Mouse (Mus musculus): ENCODE measurements at regions not wholly inside any gene's neighbourhood (a gene's known extent, or its start where the extent isn't known, plus 50 kb on each side); places are given as distances from the start of the nearest gene placed in this dataset.

DNA sequence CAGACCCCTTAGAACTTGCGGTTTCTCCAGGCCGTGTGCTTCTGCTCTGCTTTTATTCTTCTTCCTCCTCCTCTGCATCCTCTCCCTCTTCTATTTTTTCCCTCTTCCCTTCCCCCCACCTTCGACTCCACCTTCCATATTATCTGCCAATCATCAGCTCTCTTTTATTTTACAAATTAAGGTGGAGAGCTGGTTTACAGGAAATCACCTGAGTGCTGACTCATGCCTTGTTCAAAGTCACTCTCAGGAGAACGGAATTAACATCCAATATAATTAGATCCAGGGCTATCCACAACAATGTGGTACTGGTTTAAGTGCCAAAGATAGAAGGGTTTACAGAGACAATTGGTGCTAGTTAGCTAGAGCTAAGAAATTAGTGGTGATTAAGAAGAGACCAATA, 523.1 kb upstream of the Dmac1 start:
- 86% methylated on average over 4 of the region's 4 CpGs for WGBS
- DNase-seq (ENCODE audit: low spot score) (no peak), ATAC-seq (no peak)
- TF ChIP-seq CTCF (IDR thresholded peaks at IDR 0.05; ENCODE audit: low read depth), result no peak
- Histone ChIP-seq H3K9me3 (ENCODE audit: low read length) (no peaks in the 10 kb centered on the region), H3K4me1 (ENCODE audit: insufficient read depth, low read length) (no peaks in the 10 kb centered on the region), H3K4me3 (ENCODE audit: low read length) (no peak overlapping the region), H3K9ac (replicated peaks; ENCODE audit: low read length) (no peak overlapping the region), H3K27ac (no peak overlapping the region), H3K4me2 (ENCODE audit: low read depth, low read length) (no peak overlapping the region), H3K27me3 (ENCODE audit: insufficient read depth, low read length) (no peaks in the 10 kb centered on the region), H3K36me3 (ENCODE audit: insufficient read depth, low read length) (no peaks in the 10 kb centered on the region)

DNA sequence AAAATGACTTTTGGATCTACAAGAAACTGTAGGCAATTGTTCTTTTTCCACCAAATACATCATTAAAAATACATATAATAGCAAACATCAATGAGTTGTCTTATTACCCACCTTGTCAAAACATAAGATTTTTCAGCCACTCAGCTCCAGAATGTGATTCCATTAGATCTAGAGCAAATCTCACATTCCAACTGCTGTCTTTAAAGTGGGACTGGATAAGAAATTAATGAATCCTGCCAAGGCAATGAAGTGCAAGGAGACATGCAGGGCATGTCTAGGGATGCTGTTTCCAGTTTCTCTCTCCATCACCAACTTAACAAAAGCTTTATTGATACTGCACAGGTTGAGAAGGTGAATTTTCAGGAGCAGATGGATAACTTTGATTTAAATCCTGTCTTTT, 513.7 kb upstream of the Dmac1 start:
- Histone ChIP-seq H3K4me3 (ENCODE audit: low read length) (no peak overlapping the region), H3K9me3 (ENCODE audit: low read length) (no peaks in the 10 kb centered on the region), H3K9ac (replicated peaks; ENCODE audit: low read length) (no peak overlapping the region), H3K27me3 (ENCODE audit: insufficient read depth, low read length) (no peaks in the 10 kb centered on the region), H3K36me3 (ENCODE audit: insufficient read depth, low read length) (no peaks in the 10 kb centered on the region), H3K4me2 (ENCODE audit: low read depth, low read length) (no peak overlapping the region), H3K4me1 (ENCODE audit: insufficient read depth, low read length) (no peaks in the 10 kb centered on the region), H3K27ac (no peak overlapping the region)
- DNase-seq (ENCODE audit: low spot score) (no peak), ATAC-seq (no peak)
- no peak for TF ChIP-seq CTCF (IDR thresholded peaks at IDR 0.05; ENCODE audit: low read depth)

DNA sequence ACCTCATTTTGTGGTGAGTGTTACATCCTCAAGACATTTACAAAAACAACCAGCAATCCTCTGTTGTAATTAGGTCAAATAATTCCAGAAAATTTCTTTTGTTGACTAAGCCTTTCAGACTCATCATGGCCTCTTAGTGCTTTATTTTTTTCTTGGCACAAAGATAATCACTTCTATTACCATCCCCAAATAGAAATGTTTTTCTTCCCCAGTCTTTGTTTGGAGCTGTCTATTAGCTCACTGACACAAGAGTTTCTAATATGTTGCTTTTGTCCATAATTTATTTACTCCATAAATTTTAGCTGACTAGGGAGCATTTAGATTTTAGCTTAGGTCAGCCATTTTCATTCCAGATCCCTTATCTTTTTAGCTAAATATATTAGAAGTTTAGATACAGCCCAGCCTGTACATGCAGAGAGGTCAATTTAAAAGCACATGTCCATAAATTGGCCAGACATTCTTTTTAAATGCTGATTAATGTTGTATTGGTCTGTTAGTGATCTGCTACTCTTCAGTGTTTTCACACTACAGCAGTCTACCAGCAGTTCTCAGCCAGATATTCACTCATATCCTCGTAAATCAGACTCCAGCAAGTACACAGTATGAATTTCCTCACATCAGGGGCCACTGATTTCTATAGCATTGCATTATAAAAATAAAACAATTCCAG, 513.0 kb upstream of the Dmac1 start:
- no peaks in the 10 kb centered on the region for H3K27me3 ChIP-seq (ENCODE audit: insufficient read depth, low read length)
- H3K9me3 ChIP-seq (ENCODE audit: low read length), result no peaks in the 10 kb centered on the region
- no peak overlapping the region for H3K27ac ChIP-seq
- no peaks in the 10 kb centered on the region for H3K36me3 ChIP-seq (ENCODE audit: insufficient read depth, low read length)
- WGBS, result 78% methylated on average over 1 of the region's 1 CpGs
- H3K4me2 ChIP-seq (ENCODE audit: low read depth, low read length), result no peak overlapping the region
- H3K4me3 ChIP-seq (ENCODE audit: low read length), result no peak overlapping the region
- H3K4me1 ChIP-seq (ENCODE audit: insufficient read depth, low read length), result no peaks in the 10 kb centered on the region
- no peak overlapping the region for H3K9ac ChIP-seq (replicated peaks; ENCODE audit: low read length)
- TF ChIP-seq CTCF (IDR thresholded peaks at IDR 0.05; ENCODE audit: low read depth), result no peak
- DNase-seq (ENCODE audit: low spot score) (no peak), ATAC-seq (no peak)

DNA sequence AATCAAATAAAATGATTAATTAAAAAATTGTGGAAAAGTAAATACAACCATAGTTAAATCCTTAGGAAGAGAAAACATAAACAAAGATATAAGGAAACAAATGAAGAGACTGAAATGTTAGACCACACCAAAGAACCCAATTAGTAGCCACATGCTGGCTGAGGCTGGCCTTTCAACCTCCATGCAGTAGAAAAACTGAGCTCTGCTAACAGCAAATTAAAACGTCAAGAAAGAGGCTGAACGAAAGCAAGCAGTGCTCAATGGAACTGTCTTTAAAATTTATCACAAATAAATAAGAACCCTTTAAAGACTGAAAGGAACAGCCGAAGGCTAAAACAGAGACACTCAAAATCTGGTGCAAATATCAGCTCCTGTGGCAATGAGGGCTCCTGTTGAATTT, 509.3 kb upstream of the Dmac1 start:
- TF ChIP-seq CTCF (IDR thresholded peaks at IDR 0.05; ENCODE audit: low read depth), result no peak
- no peak overlapping the region for H3K4me3 ChIP-seq (ENCODE audit: low read length)
- 59% methylated on average over 3 of the region's 3 CpGs for WGBS
- no peaks in the 10 kb centered on the region for H3K9me3 ChIP-seq (ENCODE audit: low read length)
- H3K27me3 ChIP-seq (ENCODE audit: insufficient read depth, low read length), result no peaks in the 10 kb centered on the region
- DNase-seq (ENCODE audit: low spot score) (no peak), ATAC-seq (no peak)
- no peak overlapping the region for H3K27ac ChIP-seq
- no peak overlapping the region for H3K4me2 ChIP-seq (ENCODE audit: low read depth, low read length)
- H3K9ac ChIP-seq (replicated peaks; ENCODE audit: low read length), result no peak overlapping the region
- no peaks in the 10 kb centered on the region for H3K4me1 ChIP-seq (ENCODE audit: insufficient read depth, low read length)
- H3K36me3 ChIP-seq (ENCODE audit: insufficient read depth, low read length), result no peaks in the 10 kb centered on the region

DNA sequence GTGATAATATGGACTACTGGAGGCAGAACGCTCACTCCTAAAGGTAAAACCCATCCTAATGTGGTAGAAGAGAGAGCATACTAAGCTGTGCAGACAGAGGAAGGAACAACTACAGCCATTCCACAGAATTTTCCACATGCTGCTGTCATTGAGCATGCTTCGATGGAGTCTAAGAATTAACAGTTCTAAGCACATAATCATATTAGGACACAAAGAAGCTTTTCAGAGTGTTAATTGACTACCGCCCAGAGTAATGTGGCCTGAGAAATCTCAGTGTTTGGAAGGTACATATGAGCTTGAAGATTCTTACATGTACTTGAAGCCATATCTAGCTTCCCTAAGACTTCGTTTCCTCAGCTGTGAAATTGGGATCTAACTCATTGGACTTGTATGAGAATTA, 508.3 kb upstream of the Dmac1 start:
- ATAC-seq, result no peak
- Histone ChIP-seq H3K4me1 (ENCODE audit: insufficient read depth, low read length) (no peaks in the 10 kb centered on the region), H3K27ac (no peak overlapping the region), H3K4me2 (ENCODE audit: low read depth, low read length) (no peak overlapping the region), H3K36me3 (ENCODE audit: insufficient read depth, low read length) (no peaks in the 10 kb centered on the region), H3K9me3 (ENCODE audit: low read length) (no peaks in the 10 kb centered on the region), H3K9ac (replicated peaks; ENCODE audit: low read length) (no peak overlapping the region), H3K4me3 (ENCODE audit: low read length) (no peak overlapping the region), H3K27me3 (ENCODE audit: insufficient read depth, low read length) (no peaks in the 10 kb centered on the region)
- TF ChIP-seq CTCF (IDR thresholded peaks at IDR 0.05; ENCODE audit: low read depth), result no peak
- DNase-seq (ENCODE audit: low spot score), result no peak
- WGBS, result 75% methylated on average over 4 of the region's 4 CpGs

DNA sequence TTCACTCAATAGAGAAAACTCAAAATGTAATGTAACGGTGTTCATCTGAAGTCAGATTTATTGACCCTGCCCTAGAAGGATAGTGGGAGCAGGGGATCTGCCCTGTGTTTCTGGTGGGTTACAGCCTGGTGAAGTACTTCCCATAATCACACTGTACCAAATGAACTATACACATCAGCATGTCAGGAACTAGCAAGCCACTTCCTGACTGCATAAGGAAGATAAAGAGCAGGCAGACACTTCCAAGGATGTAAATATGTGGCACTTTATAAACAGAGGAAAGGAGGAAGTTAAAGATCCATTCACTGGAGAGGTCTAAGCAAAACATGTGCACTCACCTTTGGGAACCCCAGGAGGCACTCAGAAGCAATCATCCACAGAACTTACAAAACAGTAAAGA, 501.4 kb upstream of the Dmac1 start:
- DNase-seq (ENCODE audit: low spot score), result no peak
- Histone ChIP-seq H3K27me3 (ENCODE audit: insufficient read depth, low read length) (no peaks in the 10 kb centered on the region), H3K4me1 (ENCODE audit: insufficient read depth, low read length) (no peaks in the 10 kb centered on the region), H3K9ac (replicated peaks; ENCODE audit: low read length) (no peak overlapping the region), H3K27ac (no peak overlapping the region), H3K4me2 (ENCODE audit: low read depth, low read length) (no peak overlapping the region), H3K4me3 (ENCODE audit: low read length) (no peak overlapping the region), H3K9me3 (ENCODE audit: low read length) (no peaks in the 10 kb centered on the region), H3K36me3 (ENCODE audit: insufficient read depth, low read length) (no peaks in the 10 kb centered on the region)
- WGBS, result 92% methylated on average over 1 of the region's 1 CpGs
- TF ChIP-seq CTCF (IDR thresholded peaks at IDR 0.05; ENCODE audit: low read depth), result no peak
- no peak for ATAC-seq

DNA sequence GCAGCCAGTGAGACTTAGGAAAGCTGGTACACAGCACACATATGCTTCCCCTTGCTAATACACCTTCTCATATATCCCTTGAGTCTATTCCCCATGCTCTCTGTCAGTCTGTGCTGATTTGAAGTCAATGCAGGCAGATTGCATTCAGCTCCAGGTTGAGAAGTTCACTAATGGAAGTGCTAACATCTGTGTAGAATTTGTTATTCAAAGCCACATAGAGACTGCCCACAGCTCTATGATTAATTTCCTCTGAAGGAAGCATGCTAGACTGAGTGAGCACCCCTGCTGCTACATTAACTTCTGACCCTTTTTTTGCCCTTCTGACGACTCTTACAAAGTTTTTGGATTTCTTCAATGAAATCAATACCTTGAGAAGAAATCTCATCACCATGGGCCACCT, 486.0 kb upstream of the Dmac1 start:
- Histone ChIP-seq H3K9me3 (ENCODE audit: low read length) (no peaks in the 10 kb centered on the region), H3K36me3 (ENCODE audit: insufficient read depth, low read length) (no peaks in the 10 kb centered on the region), H3K27ac (no peak overlapping the region), H3K4me3 (ENCODE audit: low read length) (no peak overlapping the region), H3K4me2 (ENCODE audit: low read depth, low read length) (no peak overlapping the region), H3K4me1 (ENCODE audit: insufficient read depth, low read length) (no peaks in the 10 kb centered on the region), H3K27me3 (ENCODE audit: insufficient read depth, low read length) (no peaks in the 10 kb centered on the region), H3K9ac (replicated peaks; ENCODE audit: low read length) (no peak overlapping the region)
- no peak for DNase-seq (ENCODE audit: low spot score)
- no peak for ATAC-seq
- WGBS, result 10% methylated on average over 1 of the region's 1 CpGs
- no peak for TF ChIP-seq CTCF (IDR thresholded peaks at IDR 0.05; ENCODE audit: low read depth)
